Mouse (Mus musculus): ENCODE data around the gene Gm13697.
"Not testable (repeated sequence)": the region's sequence is repeated elsewhere in the genome, so short reads cannot be mapped to it uniquely, and the experiment has no call there.

DNA sequence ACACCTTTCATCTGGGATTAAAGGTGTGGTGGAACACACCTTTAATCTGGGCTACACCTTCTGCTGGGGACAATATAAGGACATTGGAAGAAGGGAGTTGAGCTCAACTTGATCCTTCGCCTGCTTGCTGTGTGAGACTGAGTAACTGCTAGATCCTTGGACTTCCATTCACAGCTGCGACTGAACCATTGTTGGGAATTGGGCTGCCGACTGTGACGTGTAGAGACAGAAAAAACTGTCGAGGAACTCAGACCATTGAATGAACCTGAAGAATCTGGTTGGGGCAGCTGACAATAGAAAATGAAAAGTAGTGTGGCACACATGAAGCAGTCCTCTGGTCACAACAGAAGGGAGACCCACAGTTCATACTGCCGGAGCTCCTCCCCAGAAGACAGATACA lies 29.1 kb upstream of the Gm13697 start, which contains the start of gene Gm13698:
- TF ChIP-seq CTCF (IDR thresholded peaks at IDR 0.05; ENCODE audit: extremely low read depth, insufficient read length, insufficient replicate concordance, low read depth, low read length); POLR2A (IDR thresholded peaks at IDR 0.05; ENCODE audit: low read depth, low read length): not testable (repeated sequence)

All from small intestine, adult 2 months (tissue).